Mouse (Mus musculus): Measurements from ENCODE around the gene Spred2. TPM values are rescaled to one million over a fixed set of nuclear protein-coding genes. Genes with fewer than 3 reads are reported as not detected.

Spred2 gene
- polyA plus RNA-seq, 1 experiment from 2014 or later = 8.5 TPM

DNA sequence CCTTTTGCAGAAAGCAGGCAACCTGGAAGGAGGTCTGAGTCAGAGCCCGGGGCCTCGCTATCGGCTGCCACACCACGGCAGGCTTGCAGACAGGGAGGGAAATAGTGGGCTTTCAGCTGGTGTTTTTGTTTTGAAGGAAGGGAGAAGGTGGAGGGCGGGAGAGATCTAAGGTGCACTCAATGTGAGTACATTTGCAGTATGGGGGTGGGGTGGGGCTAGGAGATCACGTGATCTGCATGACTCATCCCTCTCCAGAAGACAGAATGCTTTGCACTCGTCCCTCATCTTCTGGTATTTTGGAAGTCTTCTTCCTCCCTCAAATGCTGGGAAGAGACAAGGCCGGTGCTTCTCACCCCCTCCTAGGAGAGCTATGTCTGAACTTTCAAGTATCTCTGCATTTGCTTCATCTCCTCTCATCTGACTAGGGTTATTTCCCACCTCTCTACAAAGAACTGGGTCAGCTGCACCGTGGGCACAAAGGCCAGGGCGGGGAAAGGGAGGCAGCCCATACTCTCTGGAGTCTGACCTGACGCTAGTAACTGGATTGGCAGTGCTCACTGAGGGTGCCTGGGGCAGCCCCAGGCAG lies 111.3 kb downstream of the Spred2 start:
- DNase-seq (ENCODE audit: low spot score) = no peak
- 0 out of 2 replicates have a peak, but pooled peaks have one; percentile 57 for ATAC-seq (replicated peaks; ENCODE audit: low FRiP score, low read depth)

DNA sequence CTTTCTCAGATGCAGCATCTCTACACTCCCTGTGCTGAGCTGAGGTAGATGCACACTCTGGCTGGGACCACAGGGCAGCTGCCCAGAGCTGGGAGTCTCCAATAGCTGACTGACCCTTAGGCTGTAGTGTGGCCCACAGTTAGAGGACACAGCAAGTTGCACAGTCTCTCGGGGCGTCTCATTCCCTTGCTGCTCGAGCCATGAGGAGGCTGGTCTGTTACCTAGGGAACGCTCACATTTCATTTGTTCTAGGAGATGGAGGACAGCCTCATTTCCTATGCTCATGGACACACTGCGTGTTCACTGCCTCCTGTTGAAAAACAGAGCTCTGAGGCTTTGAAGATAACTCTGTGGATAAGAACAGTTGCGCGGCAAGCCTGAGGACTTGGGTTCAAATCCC lies 111.8 kb downstream of the Spred2 start:
- H3K9ac ChIP-seq (ENCODE audit: low read depth, low read length) = no peak overlapping the region
- H3K4me1 ChIP-seq (replicated peaks; ENCODE audit: insufficient read depth, low read length) = no peaks in the 10 kb centered on the region
- 0 out of 2 replicates have a peak, but pooled peaks have one; percentile 40 for ATAC-seq (replicated peaks; ENCODE audit: low FRiP score, low read depth)
- DNase-seq (ENCODE audit: low spot score) = no peak
- no peaks in the 10 kb centered on the region for H3K27me3 ChIP-seq (ENCODE audit: insufficient read depth, low read length)
- no peak overlapping the region for H3K4me2 ChIP-seq (ENCODE audit: low read length)
- H3K27ac ChIP-seq = no peak overlapping the region
- no peaks in the 10 kb centered on the region for H3K9me3 ChIP-seq (replicated peaks; ENCODE audit: low read length)
- no peaks in the 10 kb centered on the region for H3K36me3 ChIP-seq (ENCODE audit: insufficient read depth, low read length)
- WGBS = 73% methylated on average over 7 of the region's 7 CpGs
- H3K4me3 ChIP-seq (replicated peaks; ENCODE audit: low read depth, low read length) = no peak overlapping the region
- no peak for TF ChIP-seq CTCF (IDR thresholded peaks at IDR 0.05; ENCODE audit: low read depth)

More for the DNA sequence above, 111.3 kb downstream of the Spred2 start:
- Histone ChIP-seq H3K9ac (ENCODE audit: low read depth, low read length) (no peak overlapping the region), H3K27ac (no peak overlapping the region), H3K4me2 (ENCODE audit: low read length) (no peak overlapping the region), H3K4me3 (replicated peaks; ENCODE audit: low read depth, low read length) (no peak overlapping the region), H3K27me3 (ENCODE audit: insufficient read depth, low read length) (no peaks in the 10 kb centered on the region), H3K9me3 (replicated peaks; ENCODE audit: low read length) (no peaks in the 10 kb centered on the region), H3K36me3 (ENCODE audit: insufficient read depth, low read length) (no peaks in the 10 kb centered on the region), H3K4me1 (replicated peaks; ENCODE audit: insufficient read depth, low read length) (no peaks in the 10 kb centered on the region)
- WGBS = 54% methylated on average over 11 of the region's 11 CpGs
- TF ChIP-seq CTCF (IDR thresholded peaks at IDR 0.05; ENCODE audit: low read depth) = no peak

DNA sequence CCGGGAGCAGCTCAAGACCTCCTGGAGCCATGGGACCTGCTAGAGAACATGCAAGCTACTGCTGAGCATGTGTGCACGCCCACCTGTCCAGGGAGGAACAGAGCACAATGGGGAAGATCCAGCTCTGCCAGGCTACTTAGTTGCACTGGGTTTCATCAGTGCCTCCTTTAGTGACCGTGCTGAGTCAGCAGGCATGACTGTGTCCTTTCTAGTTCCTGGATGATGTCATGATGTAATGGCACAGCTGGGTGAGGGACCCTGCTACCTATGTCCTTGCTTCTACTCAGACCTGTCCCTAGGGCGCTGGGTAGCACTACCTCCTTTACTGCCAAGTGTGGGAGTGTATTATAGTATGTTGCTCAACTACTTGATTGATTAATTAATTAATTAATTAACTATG lies 113.6 kb downstream of the Spred2 start:
- Histone ChIP-seq H3K9ac (ENCODE audit: low read depth, low read length) (no peak overlapping the region), H3K27ac (no peak overlapping the region), H3K4me3 (replicated peaks; ENCODE audit: low read depth, low read length) (no peak overlapping the region), H3K4me1 (replicated peaks; ENCODE audit: insufficient read depth, low read length) (peaks cover 8% of the 10 kb centered on the region; the same call in 1 of the 2 replicates), H3K9me3 (replicated peaks; ENCODE audit: low read length) (no peaks in the 10 kb centered on the region), H3K4me2 (ENCODE audit: low read length) (no peak overlapping the region), H3K36me3 (ENCODE audit: insufficient read depth, low read length) (no peaks in the 10 kb centered on the region), H3K27me3 (ENCODE audit: insufficient read depth, low read length) (no peaks in the 10 kb centered on the region)
- 94% methylated on average over 4 of the region's 4 CpGs for WGBS
- no peak for DNase-seq (ENCODE audit: low spot score)
- ATAC-seq (replicated peaks; ENCODE audit: low FRiP score, low read depth) = 0 out of 2 replicates have a peak, but pooled peaks have one; percentile 18
- TF ChIP-seq CTCF (IDR thresholded peaks at IDR 0.05; ENCODE audit: low read depth) = no peak

DNA sequence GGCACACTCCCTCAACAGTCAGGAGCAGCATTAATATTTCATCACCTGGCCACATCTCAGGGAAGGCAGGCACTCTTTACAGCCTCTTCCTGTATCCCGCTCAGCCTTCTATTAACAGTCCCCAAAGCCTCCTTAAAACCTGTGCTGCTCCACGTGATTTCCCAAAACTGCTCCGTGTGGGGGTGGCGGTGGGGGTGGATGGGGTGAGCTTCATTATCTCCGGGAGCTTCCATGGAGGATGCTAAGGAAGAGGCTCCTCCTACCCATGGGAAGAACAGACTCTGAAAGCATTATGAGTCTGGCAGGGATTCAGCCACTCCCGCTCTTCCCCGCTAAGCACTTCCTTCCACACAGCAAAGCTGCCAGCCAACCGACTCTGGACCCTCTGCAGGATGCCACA lies 114.5 kb downstream of the Spred2 start:
- H3K9ac ChIP-seq (ENCODE audit: low read depth, low read length) = no peak overlapping the region
- WGBS = 27% methylated on average over 8 of the region's 8 CpGs
- TF ChIP-seq CTCF (IDR thresholded peaks at IDR 0.05; ENCODE audit: low read depth) = no peak
- H3K4me2 ChIP-seq (ENCODE audit: low read length) = no peak overlapping the region
- H3K27ac ChIP-seq = no peak overlapping the region
- H3K27me3 ChIP-seq (ENCODE audit: insufficient read depth, low read length) = no peaks in the 10 kb centered on the region
- peaks cover 8% of the 10 kb centered on the region; the same call in 1 of the 2 replicates for H3K4me1 ChIP-seq (replicated peaks; ENCODE audit: insufficient read depth, low read length)
- no peaks in the 10 kb centered on the region for H3K36me3 ChIP-seq (ENCODE audit: insufficient read depth, low read length)
- DNase-seq (ENCODE audit: low spot score) (peak; percentile 39), ATAC-seq (replicated peaks; ENCODE audit: low FRiP score, low read depth) (no peak)
- H3K9me3 ChIP-seq (replicated peaks; ENCODE audit: low read length) = no peaks in the 10 kb centered on the region
- no peak overlapping the region for H3K4me3 ChIP-seq (replicated peaks; ENCODE audit: low read depth, low read length)

DNA sequence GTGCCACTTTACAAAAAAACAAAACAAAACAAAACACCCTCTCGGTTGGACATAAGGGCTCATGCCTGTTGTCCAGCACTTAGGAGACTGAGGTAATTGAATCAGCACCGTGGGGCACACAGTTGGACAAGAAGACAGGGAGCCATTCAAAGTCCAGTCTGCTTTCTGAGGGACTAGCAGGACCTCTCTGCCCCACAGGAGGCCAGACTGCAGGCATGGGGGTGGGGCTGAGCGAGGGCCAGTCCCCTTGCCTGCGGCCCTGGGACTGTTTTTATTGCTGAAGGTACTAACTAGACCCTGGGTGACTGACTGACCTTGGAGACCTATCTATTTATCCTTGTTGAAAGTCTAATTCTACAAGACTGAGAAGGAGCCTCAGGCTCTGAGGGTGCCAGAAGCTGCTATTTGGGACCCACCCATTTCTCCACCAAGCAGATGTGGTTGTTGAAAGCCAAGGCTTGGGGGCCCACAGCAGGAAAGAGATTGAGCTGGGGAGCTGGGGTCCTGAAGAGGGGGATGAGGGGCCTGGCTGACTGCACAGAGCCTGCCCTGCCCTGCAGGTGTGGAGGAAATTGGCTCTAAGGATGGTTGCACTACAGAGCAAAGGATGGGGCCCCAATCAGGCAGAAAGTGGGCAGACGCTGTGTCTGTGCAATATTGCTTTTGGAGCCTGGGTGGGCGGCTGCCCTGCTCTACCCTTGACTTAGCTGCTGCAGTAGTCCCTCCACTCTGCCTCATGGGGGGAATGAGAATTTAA lies 117.2 kb downstream of the Spred2 start:
- ATAC-seq (replicated peaks; ENCODE audit: low FRiP score, low read depth) = peak; percentile 72
- Histone ChIP-seq H3K27me3 (ENCODE audit: insufficient read depth, low read length) (no peaks in the 10 kb centered on the region), H3K36me3 (ENCODE audit: insufficient read depth, low read length) (no peaks in the 10 kb centered on the region), H3K4me3 (replicated peaks; ENCODE audit: low read depth, low read length) (no peak overlapping the region), H3K4me1 (replicated peaks; ENCODE audit: insufficient read depth, low read length) (peaks cover 8% of the 10 kb centered on the region; the same call in 1 of the 2 replicates), H3K9me3 (replicated peaks; ENCODE audit: low read length) (no peaks in the 10 kb centered on the region), H3K9ac (ENCODE audit: low read depth, low read length) (no peak overlapping the region), H3K4me2 (ENCODE audit: low read length) (no peak overlapping the region), H3K27ac (0 out of 2 replicates have a peak overlapping the region, but pooled peaks have one; percentile 11)
- peak; percentile 20 for DNase-seq (ENCODE audit: low spot score)
- 30% methylated on average over 6 of the region's 6 CpGs for whole genome bisulfite sequencing
- TF ChIP-seq CTCF (IDR thresholded peaks at IDR 0.05; ENCODE audit: low read depth) = no peak

DNA sequence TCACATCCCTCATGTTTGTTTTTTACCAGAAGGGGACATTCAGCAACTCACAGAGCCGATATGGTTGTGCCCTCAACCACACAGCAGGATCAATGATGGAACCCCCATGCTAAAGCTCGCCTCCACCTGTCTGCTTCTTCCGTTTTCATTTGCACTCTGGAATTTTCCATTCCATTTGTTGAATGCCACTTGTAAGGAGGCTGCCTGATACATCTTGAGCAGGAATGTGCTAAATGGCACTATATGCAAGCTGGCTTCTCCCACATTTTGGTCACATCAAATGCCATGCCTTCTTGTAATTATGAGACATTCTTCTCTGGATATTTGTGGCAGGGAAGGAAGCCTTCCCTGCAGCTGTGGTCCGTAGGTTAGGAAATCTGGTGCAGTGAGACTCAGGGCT lies 117.9 kb downstream of the Spred2 start:
- WGBS = 44% methylated on average over 4 of the region's 4 CpGs
- ATAC-seq (replicated peaks; ENCODE audit: low FRiP score, low read depth) = no peak
- Histone ChIP-seq H3K9ac (ENCODE audit: low read depth, low read length) (no peak overlapping the region), H3K27me3 (ENCODE audit: insufficient read depth, low read length) (no peaks in the 10 kb centered on the region), H3K36me3 (ENCODE audit: insufficient read depth, low read length) (no peaks in the 10 kb centered on the region), H3K4me1 (replicated peaks; ENCODE audit: insufficient read depth, low read length) (peaks cover 8% of the 10 kb centered on the region; the same call in 1 of the 2 replicates), H3K27ac (no peak overlapping the region), H3K9me3 (replicated peaks; ENCODE audit: low read length) (no peaks in the 10 kb centered on the region), H3K4me2 (ENCODE audit: low read length) (no peak overlapping the region), H3K4me3 (replicated peaks; ENCODE audit: low read depth, low read length) (no peak overlapping the region)
- no peak for DNase-seq (ENCODE audit: low spot score)
- no peak for TF ChIP-seq CTCF (IDR thresholded peaks at IDR 0.05; ENCODE audit: low read depth)
